Mouse (Mus musculus) intestine, embryonic 14.5 days (tissue): ENCODE measurements around the gene Flg. TPM values are rescaled to one million over a fixed set of nuclear protein-coding genes. Genes with fewer than 3 reads are reported as not detected.

Source experiments
- ATAC-seq: fragments of 200-750 bp; cut with Nextera tagmentation; replicated peaks from 2 replicates; pipeline ENCODE4 v1.8.0; 2017; ENCODE audit warnings: low read depth, moderate number of reproducible peaks, moderate TSS enrichment, moderate library complexity; ENCODE audit not compliant: low FRiP score, low TSS enrichment
- DNase-seq: peaks from one replicate; pipeline ENCODE4 v3.0.0-alpha.2; 2018; ENCODE audit warnings: low spot score
- H3K27ac ChIP-seq: fragments of 300-500 bp; sonication (generic); 2 replicates; pipeline ENCODE4 v1.5.1; 2014; ENCODE audit warnings: low read depth, mild to moderate bottlenecking, control low read depth
- H3K27me3 ChIP-seq: fragments of 300-500 bp; sonication (generic); replicated peaks from 2 replicates; pipeline ENCODE4 v1.6.1; 2014; ENCODE audit warnings: low read length, control low read depth; ENCODE audit not compliant: control insufficient read depth, insufficient read depth
- H3K36me3 ChIP-seq: fragments of 300-500 bp; sonication (generic); 2 replicates; pipeline ENCODE4 v1.6.1; 2014; ENCODE audit warnings: low read length, control low read depth; ENCODE audit not compliant: control insufficient read depth, insufficient read depth
- H3K4me1 ChIP-seq: fragments of 300-500 bp; sonication (generic); replicated peaks from 2 replicates; pipeline ENCODE4 v1.6.1; 2014; ENCODE audit warnings: low read length, control low read depth, mixed read lengths; ENCODE audit not compliant: control insufficient read depth, insufficient read depth
- H3K4me2 ChIP-seq: fragments of 300-500 bp; sonication (generic); 2 replicates; pipeline ENCODE4 v1.6.1; 2014; ENCODE audit warnings: low read length
- H3K4me3 ChIP-seq: fragments of 300-500 bp; sonication (generic); 2 replicates; pipeline ENCODE4 v1.5.1; 2014; ENCODE audit warnings: low read depth, low read length, control low read depth, mixed read lengths
- H3K9ac ChIP-seq: fragments of 300-500 bp; sonication (generic); 2 replicates; pipeline ENCODE4 v1.6.1; 2014; ENCODE audit warnings: mild to moderate bottlenecking, low read length
- H3K9me3 ChIP-seq: fragments of 300-500 bp; sonication (generic); 2 replicates; pipeline ENCODE4 v1.6.1; 2016; ENCODE audit warnings: low read length, control low read depth; ENCODE audit not compliant: control insufficient read depth
- WGBS: fragments of 180-500 bp; shearing (Covaris S2); extraction: QIAGEN DNeasy Blood & Tissue Kit; methylation state at CpG from one replicate; pipeline ENCODE4 v1.1.7; 2014; 5-methylcytosine and 5-hydroxymethylcytosine counted together
- polyA plus RNA-seq: library from polyadenylated mRNA; unstranded; fragments of >200 nt; fragmentation: Nextera tagmentation; extraction: Ambion mirVana; gene quantifications from 2 replicates; pipeline ENCODE4 v1.2.1, GENCODE M21; 2014

Flg gene
- polyA plus RNA-seq: not detected in 2 replicates

DNA sequence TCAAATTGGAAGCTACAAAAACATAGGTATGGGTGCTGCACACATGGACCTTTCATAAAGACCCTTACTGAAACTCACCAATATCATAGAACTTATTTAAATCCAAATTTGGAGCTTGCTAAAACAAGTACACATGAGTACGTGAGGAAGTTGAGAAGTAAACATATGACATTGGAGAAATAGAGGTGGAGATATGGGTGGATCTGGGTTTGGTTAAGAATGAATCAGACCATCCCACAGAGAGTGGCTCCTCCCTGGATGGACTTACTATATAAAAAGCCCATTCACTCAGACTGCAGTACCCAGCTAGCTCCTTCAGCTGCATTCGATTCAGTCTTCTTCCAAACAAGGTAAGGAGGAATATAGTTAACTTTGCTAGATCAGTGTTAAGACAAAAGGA lies at the start of gene Flg:
Gene Flg (plus strand): TSS at position 301 of the 400 bp plus-strand sequence.
- no peak within 1 kb of the TSS for H3K4me3 ChIP-seq
- no peaks in the 10 kb centered on the region for H3K27me3 ChIP-seq
- no peak for DNase-seq
- no peak within 1 kb of the TSS for H3K4me2 ChIP-seq
- no peak within 1 kb of the TSS for H3K9ac ChIP-seq
- ATAC-seq: no peak
- no peaks in the 10 kb centered on the region for H3K9me3 ChIP-seq
- no peaks in the 10 kb centered on the region for H3K36me3 ChIP-seq
- H3K4me1 ChIP-seq: no peaks in the 10 kb centered on the region
- 78% methylated on average over 2 of the region's 2 CpGs for WGBS
- H3K27ac ChIP-seq: no peak within 1 kb of the TSS

DNA sequence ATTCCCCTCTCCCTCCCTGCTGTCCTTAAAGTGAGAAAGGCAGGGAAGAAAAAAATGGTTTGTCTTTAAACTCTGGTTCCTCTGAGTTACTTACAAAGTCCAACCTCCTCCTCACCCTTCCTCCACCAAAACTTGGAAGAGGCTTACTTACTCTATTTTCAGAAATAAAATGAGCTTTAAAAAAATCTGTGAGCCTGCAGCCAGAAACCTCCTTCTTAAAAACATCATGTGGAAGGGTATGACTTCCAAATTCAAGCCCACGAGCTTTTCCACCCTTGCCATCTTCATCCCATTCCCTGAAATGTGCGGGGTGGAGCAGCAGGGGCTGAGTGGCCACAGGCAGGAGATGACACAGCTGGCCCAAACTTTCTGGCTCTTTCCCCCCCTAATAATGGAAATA lies 24.2 kb downstream of the Flg start:
- Histone ChIP-seq H3K27me3 (no peaks in the 10 kb centered on the region), H3K27ac (no peak overlapping the region), H3K4me2 (no peak overlapping the region), H3K9ac (no peak overlapping the region), H3K4me1 (no peaks in the 10 kb centered on the region), H3K4me3 (no peak overlapping the region), H3K9me3 (no peaks in the 10 kb centered on the region), H3K36me3 (no peaks in the 10 kb centered on the region)
- 78% methylated on average over 2 of the region's 2 CpGs for WGBS
- DNase-seq: no peak
- ATAC-seq: no peak

DNA sequence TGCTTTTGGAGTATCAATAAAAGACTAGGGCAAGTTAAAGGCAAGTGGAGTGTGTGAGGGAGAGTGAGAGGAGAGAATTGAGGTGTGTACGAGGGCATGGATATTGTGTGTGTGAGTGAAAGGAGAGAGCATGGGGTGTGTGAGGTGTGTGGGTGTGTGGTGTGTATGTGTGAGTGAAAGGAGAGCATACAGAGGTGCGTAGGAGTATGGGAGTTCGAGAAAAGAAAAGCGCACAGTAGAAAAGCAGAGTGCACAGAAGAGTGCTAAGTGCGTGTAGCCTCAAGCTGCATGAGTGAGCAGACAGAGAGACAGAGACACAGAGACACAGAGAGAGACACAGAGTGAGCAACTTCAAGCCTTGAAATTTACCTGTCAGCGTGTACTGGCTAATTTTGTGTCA lies 26.5 kb downstream of the Flg start:
- Histone ChIP-seq H3K27ac (no peak overlapping the region), H3K27me3 (no peaks in the 10 kb centered on the region), H3K4me1 (no peaks in the 10 kb centered on the region), H3K4me3 (no peak overlapping the region), H3K4me2 (no peak overlapping the region), H3K9ac (no peak overlapping the region), H3K36me3 (no peaks in the 10 kb centered on the region), H3K9me3 (no peaks in the 10 kb centered on the region)
- DNase-seq: no peak
- 85% methylated on average over 6 of the region's 6 CpGs for WGBS
- no peak for ATAC-seq

DNA sequence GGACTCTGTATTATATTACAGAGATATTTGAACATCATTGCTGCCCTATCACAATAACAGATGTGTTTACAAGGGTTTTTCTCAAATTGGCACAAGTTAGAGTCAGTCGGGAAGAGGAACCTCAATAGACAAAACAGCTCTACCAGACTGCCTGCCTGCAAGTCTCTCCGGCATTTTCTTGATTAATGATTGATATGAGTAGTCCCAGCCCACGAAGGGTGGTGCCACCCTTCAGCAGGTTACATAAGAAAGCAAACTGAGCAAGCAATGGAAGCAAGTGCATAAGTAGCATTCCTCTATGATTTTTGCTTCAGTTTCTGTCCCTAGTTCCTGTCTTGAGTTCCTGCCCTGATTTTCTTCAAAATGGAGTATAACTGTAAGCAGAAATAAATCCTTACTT lies 28.6 kb downstream of the Flg start:
- H3K4me2 ChIP-seq: no peak overlapping the region
- H3K36me3 ChIP-seq: no peaks in the 10 kb centered on the region
- H3K9me3 ChIP-seq: no peaks in the 10 kb centered on the region
- no peak overlapping the region for H3K9ac ChIP-seq
- 69% methylated on average over 3 of the region's 3 CpGs for WGBS
- H3K27ac ChIP-seq: no peak overlapping the region
- H3K4me3 ChIP-seq: no peak overlapping the region
- no peaks in the 10 kb centered on the region for H3K4me1 ChIP-seq
- ATAC-seq: no peak
- DNase-seq: no peak
- no peaks in the 10 kb centered on the region for H3K27me3 ChIP-seq

DNA sequence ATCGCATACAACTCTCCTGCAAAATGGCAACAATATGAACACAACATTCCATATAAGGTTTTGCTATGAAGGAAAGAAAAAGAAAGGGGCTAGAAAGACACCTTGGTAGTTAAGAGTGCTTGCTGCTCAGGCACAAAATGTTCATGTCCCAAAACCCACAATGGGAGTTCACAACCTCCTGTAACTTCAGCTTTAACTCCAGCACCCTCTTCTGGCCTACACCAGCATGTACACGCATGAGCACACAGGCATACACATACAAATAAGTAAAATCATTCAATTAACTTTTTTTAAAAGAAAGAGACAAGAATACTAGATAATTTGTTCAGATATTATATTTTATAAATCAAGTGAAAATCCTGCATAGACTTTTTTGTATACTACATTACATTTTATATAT lies 32.8 kb downstream of the Flg start:
- Histone ChIP-seq H3K27me3 (no peaks in the 10 kb centered on the region), H3K27ac (no peak overlapping the region), H3K4me3 (no peak overlapping the region), H3K4me2 (no peak overlapping the region), H3K36me3 (no peaks in the 10 kb centered on the region), H3K9ac (no peak overlapping the region), H3K4me1 (no peaks in the 10 kb centered on the region), H3K9me3 (no peaks in the 10 kb centered on the region)
- 79% methylated on average over 2 of the region's 2 CpGs for WGBS
- ATAC-seq (no peak), DNase-seq (no peak)

DNA sequence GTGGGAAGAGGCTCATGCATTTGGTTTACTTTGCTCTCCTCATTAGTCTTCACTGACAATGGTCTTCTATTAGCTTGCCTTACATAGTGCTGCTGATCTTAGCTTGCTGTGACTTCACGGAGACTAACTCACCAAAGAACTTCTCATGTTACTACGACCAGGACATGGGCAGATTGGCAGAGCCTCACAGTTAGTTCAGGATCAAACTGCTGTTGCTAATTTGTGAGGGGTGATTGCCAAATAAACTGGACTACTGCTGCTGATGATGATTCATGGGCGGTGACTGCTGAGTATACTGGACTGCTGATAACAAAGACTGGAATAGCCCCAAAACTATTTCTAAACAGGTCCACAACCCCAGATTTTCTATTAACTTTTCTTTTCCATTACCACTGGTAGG lies 38.0 kb downstream of the Flg start:
- no peaks in the 10 kb centered on the region for H3K36me3 ChIP-seq
- H3K4me2 ChIP-seq: no peak overlapping the region
- no peak overlapping the region for H3K9ac ChIP-seq
- no peaks in the 10 kb centered on the region for H3K4me1 ChIP-seq
- no peaks in the 10 kb centered on the region for H3K9me3 ChIP-seq
- WGBS: 74% methylated on average over 3 of the region's 3 CpGs
- H3K27ac ChIP-seq: no peak overlapping the region
- H3K4me3 ChIP-seq: no peak overlapping the region
- ATAC-seq: no peak
- H3K27me3 ChIP-seq: no peaks in the 10 kb centered on the region
- DNase-seq: no peak

DNA sequence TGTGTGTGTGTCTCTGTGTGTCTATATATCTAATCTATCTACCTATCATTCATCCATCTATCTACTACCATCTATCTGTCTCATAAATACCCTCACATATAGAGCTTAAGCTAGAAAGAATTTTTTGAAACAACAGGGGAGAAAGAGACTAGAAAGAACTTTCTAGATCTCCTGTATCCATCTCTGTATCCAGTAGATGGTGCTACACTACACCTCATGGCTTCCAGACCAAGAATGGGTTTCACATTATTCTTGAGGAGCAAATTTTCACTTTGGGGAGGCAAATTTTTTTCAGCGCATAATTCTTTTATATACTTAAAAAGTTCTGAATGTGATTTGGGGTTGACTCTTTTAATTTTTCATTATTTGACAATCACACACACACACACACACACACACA lies 41.1 kb downstream of the Flg start:
- DNase-seq (no peak), ATAC-seq (no peak)
- H3K36me3 ChIP-seq: no peaks in the 10 kb centered on the region
- H3K9ac ChIP-seq: no peak overlapping the region
- no peaks in the 10 kb centered on the region for H3K4me1 ChIP-seq
- 94% methylated on average over 1 of the region's 1 CpGs for WGBS
- H3K27ac ChIP-seq: no peak overlapping the region
- no peak overlapping the region for H3K4me3 ChIP-seq
- H3K27me3 ChIP-seq: no peaks in the 10 kb centered on the region
- no peak overlapping the region for H3K4me2 ChIP-seq
- H3K9me3 ChIP-seq: no peaks in the 10 kb centered on the region

DNA sequence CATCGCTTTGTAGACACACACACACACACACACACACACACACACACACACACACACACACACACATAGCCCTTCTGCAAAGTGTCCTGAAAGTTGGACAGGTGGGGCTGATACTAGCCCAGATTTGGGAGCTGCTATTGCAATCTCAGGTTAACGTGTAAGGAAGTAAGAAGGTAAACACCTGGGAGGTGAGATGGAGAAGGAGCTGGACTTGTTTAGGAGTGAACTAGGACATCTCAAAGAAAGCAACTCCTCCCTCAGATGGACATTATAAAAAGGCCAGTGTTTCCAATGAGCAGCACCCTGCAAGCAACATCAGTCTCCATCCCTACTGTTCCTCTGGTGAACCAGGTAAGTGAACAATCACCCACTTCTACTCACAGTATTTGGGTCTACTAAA lies 46.1 kb downstream of the Flg start, which contains the start of gene Hrnr:
Gene Hrnr (plus strand): TSS at position 301 of the 400 bp plus-strand sequence.
- Histone ChIP-seq H3K27me3 (no peaks in the 10 kb centered on the region), H3K4me3 (no peak within 1 kb of the TSS), H3K4me2 (no peak within 1 kb of the TSS), H3K27ac (no peak within 1 kb of the TSS), H3K9me3 (no peaks in the 10 kb centered on the region), H3K9ac (no peak within 1 kb of the TSS), H3K4me1 (no peaks in the 10 kb centered on the region), H3K36me3 (no peaks in the 10 kb centered on the region)
- ATAC-seq: no peak
- no peak for DNase-seq
- whole genome bisulfite sequencing: 62% methylated on average over 2 of the region's 2 CpGs

DNA sequence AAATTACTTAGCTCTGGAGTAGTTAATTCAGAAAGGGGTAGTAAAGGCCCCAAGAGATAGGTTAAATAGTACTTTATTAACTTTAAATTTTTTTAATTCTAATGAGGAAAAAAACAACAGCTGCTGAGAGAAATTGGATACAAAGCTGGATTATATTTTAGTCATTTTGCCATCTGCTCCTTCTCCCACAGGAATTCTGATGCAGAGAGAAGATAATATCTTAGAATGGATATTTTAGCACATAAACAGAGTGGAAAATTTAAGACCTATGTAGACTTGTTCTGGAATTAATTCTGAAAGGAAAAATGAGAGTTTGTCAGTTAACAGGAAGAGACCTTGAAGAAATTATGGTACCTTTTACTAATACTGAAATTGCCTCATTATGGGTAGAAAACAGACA lies 64.4 kb downstream of the Flg start:
- Histone ChIP-seq H3K4me3 (no peak overlapping the region), H3K27ac (no peak overlapping the region), H3K27me3 (no peaks in the 10 kb centered on the region), H3K4me1 (no peaks in the 10 kb centered on the region), H3K36me3 (no peaks in the 10 kb centered on the region), H3K9ac (no peak overlapping the region), H3K4me2 (no peak overlapping the region), H3K9me3 (no peaks in the 10 kb centered on the region)
- ATAC-seq (no peak), DNase-seq (no peak)
